Mouse (Mus musculus) megakaryocyte, embryonic 14.5 days (primary cell): ENCODE results near the gene Esf1.

Source experiments
- FLI1 ChIP-seq: IDR thresholded peaks from 2 replicates; pipeline ENCODE4 v1.6.1; 2012; ENCODE audit warnings: low read length, inconsistent platforms, mixed read lengths
- GATA1 ChIP-seq: IDR thresholded peaks from 3 replicates; pipeline ENCODE4 v1.6.1; 2012; ENCODE audit warnings: mixed read lengths, low read length, inconsistent platforms, borderline replicate concordance

- TF ChIP-seq GATA1 (no peak), FLI1 (no peak)
Observed at GRCm38 (mm10) chr2:140214519-140215027, 44.2 kb upstream of the Esf1 start.
